Mouse (Mus musculus) megakaryocyte, embryonic 14.5 days (primary cell): ENCODE measurements at regions not wholly inside any gene's neighbourhood (a gene's known extent, or its start where the extent isn't known, plus 50 kb on each side); places are given as distances from the start of the nearest gene placed in this dataset.

Experiments used
- FLI1 ChIP-seq: IDR thresholded peaks from 2 replicates; pipeline ENCODE4 v1.6.1; 2012; ENCODE audit warnings: low read length, inconsistent platforms, mixed read lengths
- GATA1 ChIP-seq: IDR thresholded peaks from 3 replicates; pipeline ENCODE4 v1.6.1; 2012; ENCODE audit warnings: mixed read lengths, low read length, inconsistent platforms, borderline replicate concordance

GRCm38 (mm10) chr13:44408619-44408959, 320.7 kb upstream of the Jarid2 start:
- TF ChIP-seq GATA1 (no peak), FLI1 (no peak)
